Mouse (Mus musculus) bone marrow macrophage, adult 2 months (primary cell): ENCODE measurements around the gene Pi4k2b.

Source experiments
- CTCF ChIP-seq: IDR thresholded peaks from 2 replicates; pipeline ENCODE4 v1.5.1; 2012; ENCODE audit warnings: low read depth, mild to moderate bottlenecking, low read length, moderate library complexity
- POLR2A ChIP-seq: IDR thresholded peaks from 2 replicates; pipeline ENCODE4 v1.6.1; 2012; ENCODE audit warnings: mild to moderate bottlenecking, low read depth, low read length, borderline replicate concordance

- no peak for TF ChIP-seq CTCF
- TF ChIP-seq POLR2A, result no peak
Measured at GRCm38 (mm10) chr5:52762586-52762985, 21.2 kb downstream of the Pi4k2b start.
